Mouse (Mus musculus): ENCODE results near the gene Wdr74. TPM values are rescaled to one million over a fixed set of nuclear protein-coding genes. Genes with fewer than 3 reads are reported as not detected.
A peak's percentile ranks its signal among the peaks of the same experiment; 100 is the strongest.

Wdr74 gene
- polyA plus RNA-seq, 1 experiment: 28.2 TPM

DNA sequence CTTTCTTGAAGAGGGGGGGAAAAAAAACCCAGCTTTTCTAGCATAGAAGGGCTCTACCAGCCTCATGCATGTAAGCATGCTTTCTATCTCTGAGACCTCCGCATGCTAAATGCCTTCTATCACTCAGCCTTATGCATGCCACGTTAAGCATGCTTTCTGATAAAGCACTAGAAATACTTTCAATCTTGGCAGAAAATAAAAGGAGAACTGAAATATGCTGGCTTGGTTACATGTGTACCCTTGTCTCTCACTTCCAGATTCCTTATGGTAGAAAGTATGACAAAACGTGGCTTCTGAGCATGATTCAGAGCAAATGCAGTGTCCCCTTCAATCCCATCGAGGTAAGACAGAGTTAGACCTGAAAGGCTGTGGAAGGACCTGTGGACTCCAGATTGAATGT is 27.6 kb downstream of the Wdr74 start:
- TF ChIP-seq CTCF (conservative IDR thresholded peaks at IDR 0.05; ENCODE audit: insufficient read depth, insufficient read length, low read depth, low read length): no peak
- no peak for TF ChIP-seq POLR2A (IDR thresholded peaks at IDR 0.05; ENCODE audit: low read depth, low read length)
- Histone ChIP-seq H3K4me3 (ENCODE audit: insufficient read depth, low read depth, low read length) (no peak overlapping the region), H3K27ac (ENCODE audit: insufficient read depth, low read depth, low read length) (no peak overlapping the region), H3K27me3 (replicated peaks; ENCODE audit: control insufficient read depth, insufficient read depth, low read length) (no peaks in the 10 kb centered on the region), H3K36me3 (ENCODE audit: control insufficient read depth, insufficient read depth, low read length) (peaks cover 8% of the 10 kb centered on the region), H3K4me1 (ENCODE audit: control insufficient read depth, insufficient read depth, low read length) (no peaks in the 10 kb centered on the region)
- WGBS: 86% methylated on average over 4 of the region's 4 CpGs
- no peak for DNase-seq

- DNase-seq: no peak
- H3K27me3 ChIP-seq (replicated peaks; ENCODE audit: control insufficient read depth, insufficient read depth, low read length): no peaks in the 10 kb centered on the region
- no peak for TF ChIP-seq POLR2A (IDR thresholded peaks at IDR 0.05; ENCODE audit: low read depth, low read length)
- no peak for TF ChIP-seq CTCF (conservative IDR thresholded peaks at IDR 0.05; ENCODE audit: insufficient read depth, insufficient read length, low read depth, low read length)
- 98% methylated on average over 9 of the region's 9 CpGs for WGBS
- H3K4me1 ChIP-seq (ENCODE audit: control insufficient read depth, insufficient read depth, low read length): peaks cover 4% of the 10 kb centered on the region; the same call in 1 of the 2 replicates
- no peak overlapping the region for H3K27ac ChIP-seq (ENCODE audit: insufficient read depth, low read depth, low read length)
- peaks cover 8% of the 10 kb centered on the region for H3K36me3 ChIP-seq (ENCODE audit: control insufficient read depth, insufficient read depth, low read length)
- no peak overlapping the region for H3K4me3 ChIP-seq (ENCODE audit: insufficient read depth, low read depth, low read length)
Observed at GRCm38 (mm10) chr19:8765562-8765961, 29.9 kb downstream of the Wdr74 start.

DNA sequence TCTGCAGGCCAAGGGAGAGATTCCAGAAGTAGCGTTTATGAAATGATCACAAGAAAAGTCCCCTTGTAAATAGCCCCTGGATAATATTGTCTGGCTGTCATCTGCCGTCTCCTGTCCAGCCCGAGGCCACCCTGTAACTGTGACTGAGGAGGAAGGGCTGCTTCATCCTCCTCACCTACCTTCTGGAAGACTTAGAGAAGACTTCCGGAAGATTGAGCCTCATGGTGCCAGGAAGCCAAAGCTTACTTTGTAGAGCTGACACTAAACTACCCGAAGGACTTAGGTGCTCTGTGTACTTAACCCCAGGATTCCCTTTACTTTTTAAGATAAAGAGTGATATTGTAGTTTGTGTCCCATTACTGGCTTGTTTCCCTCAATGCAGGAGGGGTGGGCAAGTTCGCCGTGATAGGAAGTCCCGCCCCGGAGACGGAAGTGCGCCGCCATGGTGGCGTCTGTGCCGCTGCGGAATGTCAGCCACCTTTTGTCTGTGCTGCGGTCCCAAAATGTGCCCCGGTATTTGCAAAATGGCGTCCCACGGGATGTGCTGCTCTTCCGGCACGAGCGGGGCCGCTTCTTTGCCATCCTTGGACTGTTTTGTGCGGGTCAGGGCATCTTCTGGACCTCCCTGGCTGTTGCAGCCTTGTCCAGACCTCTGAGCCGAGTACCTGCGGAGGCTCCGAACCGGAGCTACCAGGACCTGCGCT is 35.1 kb downstream of the Wdr74 start, which contains the start of gene Tmem223:
TSS of gene Tmem223 (plus strand) at position 430 of the 704 bp plus-strand sequence.
- peak; percentile 86 for DNase-seq
- H3K4me3 ChIP-seq (ENCODE audit: insufficient read depth, low read depth, low read length): peak within 1 kb of the TSS; percentile 96
- 18% methylated on average over 29 of the region's 29 CpGs for WGBS
- H3K27me3 ChIP-seq (replicated peaks; ENCODE audit: control insufficient read depth, insufficient read depth, low read length): no peaks in the 10 kb centered on the region
- no peak for TF ChIP-seq CTCF (conservative IDR thresholded peaks at IDR 0.05; ENCODE audit: insufficient read depth, insufficient read length, low read depth, low read length)
- TF ChIP-seq POLR2A (IDR thresholded peaks at IDR 0.05; ENCODE audit: low read depth, low read length): peak; percentile 72
- H3K36me3 ChIP-seq (ENCODE audit: control insufficient read depth, insufficient read depth, low read length): peaks cover 2% of the 10 kb centered on the region
- peaks cover 17% of the 10 kb centered on the region; the same call in 1 of the 2 replicates for H3K4me1 ChIP-seq (ENCODE audit: control insufficient read depth, insufficient read depth, low read length)
- peak within 1 kb of the TSS; percentile 90 for H3K27ac ChIP-seq (ENCODE audit: insufficient read depth, low read depth, low read length)

DNA sequence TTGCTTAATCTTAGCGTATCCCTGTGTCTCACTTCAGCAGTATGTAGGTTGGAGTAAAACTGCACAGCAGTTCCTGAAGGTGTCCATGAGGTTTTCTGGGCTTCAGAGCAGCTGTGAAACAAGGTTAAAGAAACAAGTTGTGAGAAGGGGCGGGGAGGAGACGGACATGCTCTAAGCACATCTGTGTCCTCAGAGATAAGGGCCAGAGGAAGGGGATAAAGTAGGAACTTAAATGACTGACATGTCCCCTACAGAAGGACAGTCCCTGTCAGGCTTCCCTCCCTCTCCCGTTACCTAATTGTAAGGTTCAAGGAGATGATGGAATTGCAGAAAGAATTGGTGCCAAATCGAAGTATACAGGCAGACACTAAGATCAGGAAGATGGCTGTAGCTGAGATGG is 37.4 kb downstream of the Wdr74 start:
- no peak for TF ChIP-seq POLR2A (IDR thresholded peaks at IDR 0.05; ENCODE audit: low read depth, low read length)
- TF ChIP-seq CTCF (conservative IDR thresholded peaks at IDR 0.05; ENCODE audit: insufficient read depth, insufficient read length, low read depth, low read length): no peak
- H3K4me3 ChIP-seq (ENCODE audit: insufficient read depth, low read depth, low read length): peak overlapping the region; percentile 30; the same call in 1 of the 2 replicates
- H3K27ac ChIP-seq (ENCODE audit: insufficient read depth, low read depth, low read length): no peak overlapping the region
- H3K36me3 ChIP-seq (ENCODE audit: control insufficient read depth, insufficient read depth, low read length): no peaks in the 10 kb centered on the region; the same call in 1 of the 2 replicates
- no peaks in the 10 kb centered on the region for H3K27me3 ChIP-seq (replicated peaks; ENCODE audit: control insufficient read depth, insufficient read depth, low read length)
- 68% methylated on average over 5 of the region's 5 CpGs for WGBS
- H3K4me1 ChIP-seq (ENCODE audit: control insufficient read depth, insufficient read depth, low read length): peaks cover 17% of the 10 kb centered on the region; the same call in 1 of the 2 replicates
- DNase-seq: no peak

- 35% methylated on average over 6 of the region's 6 CpGs for WGBS
- Histone ChIP-seq H3K36me3 (ENCODE audit: control insufficient read depth, insufficient read depth, low read length) (no peaks in the 10 kb centered on the region; the same call in 1 of the 2 replicates), H3K4me1 (ENCODE audit: control insufficient read depth, insufficient read depth, low read length) (peaks cover 17% of the 10 kb centered on the region; the same call in 1 of the 2 replicates), H3K27me3 (replicated peaks; ENCODE audit: control insufficient read depth, insufficient read depth, low read length) (no peaks in the 10 kb centered on the region), H3K27ac (ENCODE audit: insufficient read depth, low read depth, low read length) (no peak overlapping the region), H3K4me3 (ENCODE audit: insufficient read depth, low read depth, low read length) (peak overlapping the region; percentile 30; the same call in 1 of the 2 replicates)
- DNase-seq: no peak
- TF ChIP-seq CTCF (conservative IDR thresholded peaks at IDR 0.05; ENCODE audit: insufficient read depth, insufficient read length, low read depth, low read length) (no peak), POLR2A (IDR thresholded peaks at IDR 0.05; ENCODE audit: low read depth, low read length) (no peak)
Observed at GRCm38 (mm10) chr19:8773409-8773808, 37.8 kb downstream of the Wdr74 start.

DNA sequence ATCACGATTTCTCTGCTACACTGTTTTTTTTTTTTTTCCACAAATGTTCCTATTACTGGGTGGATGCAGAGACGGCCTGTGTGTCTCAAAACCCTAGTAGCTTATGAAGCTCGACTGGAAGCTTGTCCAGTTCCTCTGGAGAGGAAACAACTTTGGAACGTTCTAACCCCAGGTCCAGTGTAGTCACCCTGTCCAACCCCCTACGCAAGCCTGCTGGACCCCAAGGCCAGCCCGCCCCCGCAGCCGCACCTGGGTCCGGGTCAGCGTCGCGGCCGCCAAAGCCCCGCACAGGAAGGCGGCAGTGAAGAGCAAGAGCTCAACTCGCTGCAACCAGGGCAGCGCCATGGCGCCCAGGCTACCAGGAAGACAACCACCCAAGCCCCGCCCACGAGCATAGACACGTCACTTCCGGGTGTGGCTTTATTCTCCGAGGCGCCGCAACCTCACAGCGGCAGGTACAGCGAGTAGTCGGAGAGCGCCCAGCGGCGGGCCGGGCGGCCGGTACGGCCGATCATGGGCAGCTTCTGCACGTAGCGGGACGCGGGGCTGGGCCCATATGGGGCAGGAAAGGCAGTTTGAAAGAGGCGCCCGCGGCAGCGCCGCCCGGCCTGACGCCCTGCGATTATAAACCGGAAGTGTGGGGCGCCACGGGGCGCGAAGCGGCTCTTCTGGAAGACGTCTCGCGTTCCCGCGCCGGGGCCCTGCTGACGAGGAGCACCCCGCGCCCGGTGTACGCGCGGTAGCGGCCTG is 38.6 kb downstream of the Wdr74 start, which contains the start of gene Tmem179b:
TSS of gene Tmem179b (minus strand) at position 382 of the 750 bp plus-strand sequence.
- TF ChIP-seq POLR2A (IDR thresholded peaks at IDR 0.05; ENCODE audit: low read depth, low read length) (peak; percentile 70), CTCF (conservative IDR thresholded peaks at IDR 0.05; ENCODE audit: insufficient read depth, insufficient read length, low read depth, low read length) (no peak)
- peak; percentile 97 for DNase-seq
- Histone ChIP-seq H3K27me3 (replicated peaks; ENCODE audit: control insufficient read depth, insufficient read depth, low read length) (no peaks in the 10 kb centered on the region), H3K4me1 (ENCODE audit: control insufficient read depth, insufficient read depth, low read length) (peaks cover 17% of the 10 kb centered on the region; the same call in 1 of the 2 replicates), H3K36me3 (ENCODE audit: control insufficient read depth, insufficient read depth, low read length) (no peaks in the 10 kb centered on the region), H3K27ac (ENCODE audit: insufficient read depth, low read depth, low read length) (peak within 1 kb of the TSS; percentile 87), H3K4me3 (ENCODE audit: insufficient read depth, low read depth, low read length) (peak within 1 kb of the TSS; percentile 99)
- WGBS: under 1% methylated on average over 68 of the region's 68 CpGs
